Mouse (Mus musculus) megakaryocyte progenitor cell, adult 5-6 weeks (primary cell): ENCODE measurements at regions not wholly inside any gene's neighbourhood (a gene's known extent, or its start where the extent isn't known, plus 50 kb on each side); places are given as distances from the start of the nearest gene placed in this dataset.

Experiments used
- ATAC-seq: replicated peaks from 2 replicates; pipeline ENCODE4 v1.8.0; 2016; ENCODE audit warnings: mild to moderate bottlenecking, moderate TSS enrichment, inconsistent platforms; ENCODE audit not compliant: poor library complexity

DNA sequence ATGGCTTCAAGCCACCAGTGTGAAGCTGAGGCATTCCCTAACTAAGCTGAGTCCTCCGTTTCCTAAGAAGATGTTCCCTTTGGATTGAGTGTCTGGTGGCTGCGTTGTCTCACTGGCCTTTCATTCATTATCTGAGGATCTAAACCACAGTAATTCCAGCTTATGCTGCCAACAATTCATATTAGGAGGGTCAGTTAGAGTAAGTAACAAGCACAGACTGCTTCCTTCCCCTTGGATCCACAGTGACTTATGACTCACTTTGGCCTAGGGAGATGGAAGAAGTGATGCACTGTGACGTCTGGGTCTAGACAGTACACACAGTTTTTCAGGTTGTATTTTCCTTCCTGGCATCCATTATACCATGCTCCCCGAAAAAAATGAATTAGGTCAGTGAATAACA, 57.8 kb upstream of the Npy start:
- ATAC-seq = no peak

DNA sequence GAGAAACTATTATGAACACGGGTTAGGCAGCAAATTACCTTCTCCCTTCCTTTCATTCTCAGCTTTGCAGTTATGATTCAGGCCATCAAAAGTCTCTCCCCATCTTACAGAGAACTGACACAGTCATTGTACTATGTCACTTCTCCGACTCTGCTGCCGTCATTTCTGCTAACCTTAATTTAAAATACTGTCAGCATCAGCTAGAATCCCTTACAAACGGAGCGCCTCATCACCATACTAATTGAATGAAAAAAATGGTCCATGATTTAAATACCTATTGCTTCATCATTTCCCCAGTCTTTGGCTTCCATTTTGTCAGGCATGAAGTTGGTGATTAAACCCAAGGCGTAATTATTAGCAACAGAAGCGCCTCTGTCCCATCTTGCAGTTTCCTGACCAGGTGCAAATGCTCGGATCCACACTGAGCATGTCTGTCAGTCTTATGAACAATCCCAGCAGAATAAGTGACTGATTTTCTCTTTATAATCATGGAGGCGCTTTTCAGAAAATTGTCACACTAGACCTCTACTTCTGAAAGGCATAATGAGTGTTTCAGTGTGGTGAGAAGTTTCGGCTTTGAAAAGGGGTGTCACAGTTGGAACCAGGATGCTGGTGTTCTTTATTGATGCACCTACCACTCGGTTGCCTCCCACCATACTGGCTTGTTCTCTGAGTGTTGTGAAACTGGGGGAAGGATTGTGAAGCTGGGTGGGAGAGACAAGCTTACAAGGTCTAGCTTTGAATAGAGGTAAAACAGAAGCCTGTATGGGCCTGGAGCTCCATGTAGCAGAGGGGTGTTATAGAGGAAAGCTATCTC, 52.4 kb upstream of the Npy start:
- no peak for ATAC-seq
